Mouse (Mus musculus): ENCODE results near the gene Aqp6.

DNA sequence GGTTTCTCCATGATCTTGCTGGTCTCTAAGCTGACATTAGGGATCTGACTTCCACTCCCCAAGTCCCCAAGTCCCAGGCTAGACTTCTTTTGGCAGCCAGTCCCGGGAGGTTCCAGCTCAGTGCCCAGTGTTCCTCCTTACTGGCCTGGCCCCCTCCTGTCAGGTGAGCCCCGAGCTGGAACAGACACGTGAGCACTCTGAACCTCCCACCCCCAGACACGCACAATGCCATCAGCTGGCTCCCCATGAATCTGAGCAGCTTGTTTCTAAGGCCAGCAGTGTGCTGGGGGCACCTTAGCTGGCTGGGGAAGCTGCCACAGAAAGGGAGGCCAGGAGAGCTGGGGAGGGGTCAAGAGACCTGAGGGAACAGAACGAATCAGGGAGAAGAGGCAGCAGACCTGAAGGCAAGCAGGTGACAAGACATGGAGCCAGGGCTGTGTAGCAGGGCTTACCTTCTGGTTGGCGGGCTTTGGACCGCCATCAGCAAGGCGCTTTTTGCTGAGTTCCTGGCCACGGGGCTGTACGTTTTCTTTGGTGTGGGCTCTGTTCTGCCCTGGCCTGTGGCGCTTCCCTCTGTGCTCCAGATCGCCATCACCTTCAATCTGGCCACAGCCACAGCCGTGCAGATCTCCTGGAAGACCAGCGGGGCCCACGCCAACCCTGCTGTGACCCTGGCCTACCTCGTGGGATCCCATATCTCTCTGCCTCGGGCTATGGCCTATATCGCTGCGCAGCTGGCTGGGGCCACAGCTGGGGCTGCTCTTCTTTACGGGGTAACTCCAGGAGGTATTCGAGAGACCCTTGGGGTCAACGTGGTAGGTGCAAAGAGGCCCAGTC, at the start of gene Aqp6:
- TF ChIP-seq CTCF (conservative IDR thresholded peaks at IDR 0.05; ENCODE audit: low read length) (no peak), POU5F1 (IDR thresholded peaks at IDR 0.05; ENCODE audit: borderline replicate concordance, low read length) (no peak), NANOG (IDR thresholded peaks at IDR 0.05; ENCODE audit: borderline replicate concordance, low read length) (no peak)

Data from E14TG2a.4 (cell line).